17 mouse cellular contexts compared by ENCODE assay signal in the genomic region with DNA sequence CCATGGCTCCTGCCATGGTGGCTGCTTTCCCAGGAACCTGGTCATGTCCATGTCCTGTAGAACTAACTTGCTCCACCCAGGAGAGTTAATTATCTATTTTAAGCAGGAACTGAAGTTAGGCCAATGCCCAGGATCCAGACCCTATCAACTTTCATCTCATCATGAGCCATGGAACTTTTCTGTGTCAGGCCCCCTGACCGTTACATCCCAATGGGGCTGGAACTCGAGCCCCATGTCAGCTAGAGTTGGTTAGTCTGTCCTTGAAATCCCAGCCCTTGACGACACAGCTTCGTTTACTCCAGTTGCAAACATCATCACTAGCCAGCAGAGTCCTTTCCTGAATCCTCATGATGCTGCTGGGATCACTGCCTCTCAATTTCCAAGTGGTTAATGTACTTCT.
DNase-seq lines count a peak whose midpoint lies in the region.
"Had no signal": no experiment of that assay in that cellular context is flagged by ENCODE, and none has a peak within 500 bp of the region (broad histone marks: within the 10 kb centered on the region; RNA-seq: fewer than 3 reads in every experiment).

No protein-coding gene starts in this region.

- DNase-seq in gastrocnemius, adult 18-20 months (ENCODE audit: low spot score), result peak; percentile 77
- no peak for DNase-seq in gastrocnemius, postnatal 4 days (ENCODE audit: low spot score in 2 of 2)
- peak; percentile 49 to 66 for DNase-seq in gastrocnemius, adult 8-10 months (ENCODE audit: low spot score in 2 of 2)
- DNase-seq in gastrocnemius, postnatal 10 days, result no peak
- DNase-seq in skeletal muscle tissue, adult 2 months (ENCODE audit: low read depth, low spot score), result peak; percentile 85
- DNase-seq in adrenal gland, postnatal 10 days, result no peak
- DNase-seq: adrenal gland, adult 8-10 months; adrenal gland, postnatal 25 days; B cell, adult 2 months; cerebellum, adult 11 months; cerebellum, adult 18-20 months; cerebellum, adult 8-10 months; cerebellum, adult 9-11 months; cerebellum, postnatal 14 days; cerebellum, postnatal 36 days; embryo, embryonic 11 days; forebrain, postnatal 0 days had no signal

Comparison
In these comparisons a context has a peak if more than half of its experiments do, and no peak if none do; other contexts are left out.
1. DNase-seq: peak in gastrocnemius, adult 18-20 months (single experiment), gastrocnemius, adult 8-10 months (2 of 2) and skeletal muscle tissue, adult 2 months (single experiment); none in gastrocnemius, postnatal 4 days (0 of 2), gastrocnemius, postnatal 10 days (single experiment) and adrenal gland, postnatal 10 days (single experiment).